Mouse (Mus musculus) E14TG2a.4 (cell line): ENCODE data around the gene Cd3d.

Source experiments
- H3K27me3 ChIP-seq: 2 replicates; pipeline ENCODE4 v1.6.1; 2014; ENCODE audit warnings: low read length, control low read depth; ENCODE audit not compliant: insufficient read depth
- H3K36me3 ChIP-seq: 2 replicates; pipeline ENCODE4 v1.6.1; 2014; ENCODE audit warnings: low read length, control low read depth; ENCODE audit not compliant: insufficient read depth
- H3K4me1 ChIP-seq: replicated peaks from 2 replicates; pipeline ENCODE4 v1.6.1; 2014; ENCODE audit warnings: low read depth, low read length, control low read depth
- H3K4me3 ChIP-seq: replicated peaks from 2 replicates; pipeline ENCODE4 v1.5.1; 2014; ENCODE audit warnings: mild to moderate bottlenecking, low read length
- H3K9me3 ChIP-seq: 2 replicates; pipeline ENCODE4 v1.6.1; 2014; ENCODE audit warnings: low read length, control low read depth
- CTCF ChIP-seq: conservative IDR thresholded peaks from 2 replicates; pipeline ENCODE4 v1.5.1; 2014; ENCODE audit warnings: low read length
- NANOG ChIP-seq: IDR thresholded peaks from 2 replicates; pipeline ENCODE4 v1.6.1; 2014; ENCODE audit warnings: borderline replicate concordance, low read length, mixed read lengths
- POU5F1 ChIP-seq: IDR thresholded peaks from 2 replicates; pipeline ENCODE4 v1.6.1; 2014; ENCODE audit warnings: low read length, borderline replicate concordance

The Cd3d gene

DNA sequence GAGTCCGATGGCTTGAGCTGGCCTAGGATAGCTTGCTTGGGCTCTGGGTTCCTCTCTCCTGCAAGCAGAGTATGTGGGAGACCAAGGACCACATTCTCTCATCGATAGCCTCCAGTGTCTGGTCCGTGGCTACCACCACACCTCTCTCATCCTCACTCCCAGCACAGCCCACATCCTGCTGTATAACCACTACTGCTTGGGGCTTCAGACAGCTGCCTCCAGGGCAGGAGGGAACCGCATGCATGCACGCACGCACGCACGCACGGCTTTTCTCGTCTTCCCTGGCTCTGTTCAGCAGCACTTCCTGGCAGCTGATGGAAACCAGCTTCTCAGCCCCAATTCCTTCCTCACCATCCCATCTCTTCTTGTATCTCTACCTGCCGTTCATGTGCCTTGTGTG is 16.6 kb downstream of the Cd3d start:
- Histone ChIP-seq H3K4me3 (no peak overlapping the region), H3K27me3 (0 out of 2 replicates have a peak, but pooled peaks cover 6% of the 10 kb centered on the region), H3K4me1 (0 out of 2 replicates have a peak, but pooled peaks cover 3% of the 10 kb centered on the region), H3K9me3 (no peaks in the 10 kb centered on the region), H3K36me3 (no peaks in the 10 kb centered on the region)
- TF ChIP-seq CTCF (no peak), NANOG (no peak), POU5F1 (no peak)

DNA sequence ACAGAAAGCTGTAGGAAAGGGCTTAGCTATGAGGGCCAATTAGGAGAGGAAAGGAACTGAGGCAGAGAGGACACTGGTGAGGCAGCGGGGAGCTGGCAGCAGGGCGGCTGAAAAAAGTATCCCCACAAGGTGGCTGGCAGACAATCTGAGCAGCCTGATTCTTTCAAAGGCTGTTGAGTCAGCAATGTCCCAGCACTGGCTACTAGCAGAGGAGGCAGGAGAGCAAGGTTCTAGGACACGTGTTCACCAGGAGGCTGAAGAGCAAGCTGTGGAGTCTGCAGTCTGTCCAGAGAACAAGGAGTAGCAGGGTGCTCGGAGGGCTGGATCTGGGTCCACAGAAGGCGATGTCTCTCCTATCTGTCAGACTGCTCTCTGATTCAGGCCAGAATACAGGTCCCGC is 17.6 kb downstream of the Cd3d start:
- no peaks in the 10 kb centered on the region for H3K9me3 ChIP-seq
- TF ChIP-seq POU5F1 = no peak
- TF ChIP-seq NANOG = no peak
- TF ChIP-seq CTCF = no peak
- H3K4me1 ChIP-seq = 0 out of 2 replicates have a peak, but pooled peaks cover 3% of the 10 kb centered on the region
- 0 out of 2 replicates have a peak, but pooled peaks cover 6% of the 10 kb centered on the region for H3K27me3 ChIP-seq
- no peaks in the 10 kb centered on the region for H3K36me3 ChIP-seq
- H3K4me3 ChIP-seq = no peak overlapping the region

DNA sequence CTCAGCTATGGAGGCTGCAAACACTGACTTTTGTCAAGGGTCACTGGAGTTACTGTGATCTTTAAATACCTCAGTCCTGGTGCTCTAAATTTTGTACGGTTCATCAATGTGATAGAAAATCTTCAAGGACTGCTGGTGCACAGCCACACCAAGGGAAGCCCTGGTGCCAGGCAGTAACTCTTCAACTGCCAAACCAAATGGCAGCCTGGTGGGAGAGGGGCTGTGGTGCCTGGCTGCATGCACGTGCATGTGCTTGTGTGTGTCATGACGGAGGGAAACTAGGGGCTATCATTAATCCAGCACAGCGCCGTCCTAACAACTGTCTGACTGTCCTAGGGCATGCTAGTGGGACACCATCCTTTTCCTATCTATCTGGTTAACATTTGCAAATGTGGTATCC is 18.2 kb downstream of the Cd3d start:
- no peaks in the 10 kb centered on the region for H3K36me3 ChIP-seq
- no peak for TF ChIP-seq NANOG
- no peak for TF ChIP-seq POU5F1
- H3K4me3 ChIP-seq = no peak overlapping the region
- H3K9me3 ChIP-seq = no peaks in the 10 kb centered on the region
- H3K27me3 ChIP-seq = 0 out of 2 replicates have a peak, but pooled peaks cover 6% of the 10 kb centered on the region
- 0 out of 2 replicates have a peak, but pooled peaks cover 3% of the 10 kb centered on the region for H3K4me1 ChIP-seq

DNA sequence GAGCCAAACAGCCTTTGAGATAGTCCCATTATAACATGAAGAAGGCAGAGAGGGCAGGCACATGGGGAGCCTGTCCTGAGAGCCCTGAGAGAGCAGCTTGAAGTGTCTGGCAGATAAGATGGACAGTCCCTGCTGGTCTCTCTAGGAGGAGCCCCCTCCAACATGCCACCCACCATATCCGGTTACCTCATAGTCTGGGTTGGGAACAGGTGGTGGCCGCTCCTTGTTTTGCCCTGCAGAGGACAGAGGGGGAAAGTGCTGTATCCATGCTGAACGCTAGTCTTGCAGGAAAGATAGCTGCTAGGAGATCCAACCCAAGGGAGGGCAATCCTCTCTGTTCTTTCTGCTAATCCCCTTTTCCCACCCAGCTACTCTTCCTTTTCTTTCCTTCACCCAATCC is 18.7 kb downstream of the Cd3d start:
- H3K36me3 ChIP-seq = no peaks in the 10 kb centered on the region
- TF ChIP-seq NANOG (no peak), POU5F1 (no peak), CTCF (no peak)
- 0 out of 2 replicates have a peak, but pooled peaks cover 6% of the 10 kb centered on the region for H3K27me3 ChIP-seq
- no peaks in the 10 kb centered on the region for H3K9me3 ChIP-seq
- H3K4me3 ChIP-seq = no peak overlapping the region
- H3K4me1 ChIP-seq = 0 out of 2 replicates have a peak, but pooled peaks cover 3% of the 10 kb centered on the region

DNA sequence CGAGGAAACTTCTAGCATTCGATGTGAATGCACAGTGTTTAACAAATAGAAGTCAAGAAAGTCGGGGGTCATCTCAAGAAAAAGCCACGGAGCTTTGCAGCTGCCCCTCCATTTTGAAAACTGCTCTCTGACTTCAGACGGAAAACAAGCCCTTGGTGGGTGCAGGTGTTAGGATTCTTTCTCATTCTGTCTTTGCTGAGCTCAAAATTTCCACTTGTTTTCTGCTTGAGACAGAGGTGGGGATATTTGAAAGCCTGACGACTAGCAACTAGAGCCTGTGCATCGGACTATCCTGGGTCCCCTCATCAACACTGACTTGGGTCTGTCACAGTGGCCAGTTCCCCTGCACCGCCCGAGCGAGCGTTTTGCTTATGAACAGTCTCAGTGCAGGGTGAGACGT is 25.8 kb downstream of the Cd3d start:
- H3K9me3 ChIP-seq = no peaks in the 10 kb centered on the region
- no peaks in the 10 kb centered on the region for H3K27me3 ChIP-seq
- H3K4me1 ChIP-seq = peaks cover 3% of the 10 kb centered on the region; the same call in 1 of the 2 replicates
- no peak overlapping the region for H3K4me3 ChIP-seq
- H3K36me3 ChIP-seq = no peaks in the 10 kb centered on the region
- TF ChIP-seq NANOG = no peak
- TF ChIP-seq POU5F1 = no peak
- TF ChIP-seq CTCF = no peak

DNA sequence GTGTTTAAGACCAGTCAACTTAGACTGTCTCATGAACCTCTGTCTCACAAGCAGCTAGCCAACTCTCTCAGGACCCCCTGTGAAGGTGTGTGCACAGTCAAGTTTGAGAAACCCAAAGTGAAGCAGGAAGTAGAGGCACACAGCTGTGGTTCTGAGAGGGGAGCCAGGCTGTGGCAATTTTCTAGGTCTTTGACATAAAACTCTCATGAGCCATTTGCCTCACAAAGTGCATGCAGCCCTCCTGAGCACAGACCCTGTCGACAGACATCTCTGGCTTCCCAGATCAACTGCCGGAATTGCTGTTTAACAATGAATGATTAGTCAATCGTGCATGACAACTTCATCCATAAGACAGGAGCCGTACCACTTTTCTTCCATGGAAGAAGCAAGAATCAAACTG is 26.8 kb downstream of the Cd3d start:
- no peaks in the 10 kb centered on the region for H3K36me3 ChIP-seq
- H3K9me3 ChIP-seq = no peaks in the 10 kb centered on the region
- no peak for TF ChIP-seq CTCF
- no peaks in the 10 kb centered on the region for H3K27me3 ChIP-seq
- H3K4me1 ChIP-seq = peaks cover 3% of the 10 kb centered on the region; the same call in 1 of the 2 replicates
- no peak overlapping the region for H3K4me3 ChIP-seq

DNA sequence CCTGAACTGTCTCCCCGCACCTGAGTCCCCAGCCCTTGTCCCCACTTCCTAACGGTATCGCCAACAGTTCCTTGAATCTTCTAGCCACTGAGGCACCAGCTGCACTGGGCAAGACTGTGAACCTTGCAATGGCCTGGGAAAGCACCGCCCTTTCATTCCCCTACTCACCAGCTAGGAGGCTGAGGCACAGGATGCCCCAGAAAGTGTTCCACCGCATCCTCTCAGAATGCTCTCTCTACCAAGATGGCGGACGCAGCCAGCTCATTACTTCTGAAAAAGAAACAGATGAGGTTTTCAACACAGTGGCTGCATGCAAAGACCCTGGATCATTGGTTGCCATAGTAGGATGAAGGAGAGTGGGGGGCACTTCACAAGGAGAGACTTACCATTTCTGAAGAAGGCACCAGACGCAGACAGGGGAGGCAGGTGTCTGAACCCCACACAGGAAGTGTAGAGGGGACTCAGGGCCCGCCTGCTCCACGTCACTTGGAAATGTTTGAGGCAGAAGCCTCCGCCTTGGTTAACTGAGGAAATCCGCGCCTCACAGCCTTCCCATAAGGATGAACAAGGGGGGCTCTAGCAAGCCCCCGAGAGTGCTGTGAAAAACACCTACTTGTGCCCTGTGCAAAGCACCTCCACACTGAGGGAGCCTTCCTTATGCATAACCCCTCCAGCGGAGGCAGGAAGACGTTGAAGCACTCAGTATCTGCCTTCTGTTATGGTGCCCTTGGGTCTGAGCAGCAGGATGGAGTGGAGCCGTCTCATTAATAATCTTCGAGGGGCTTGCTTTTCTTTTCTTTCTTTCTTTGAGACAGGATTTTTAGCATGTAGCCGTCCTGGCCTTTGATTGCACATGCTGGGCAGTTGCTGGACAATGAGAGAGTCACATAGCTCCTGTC is 27.8 kb downstream of the Cd3d start, which contains the start of gene Cd3e:
Gene Cd3e (minus strand): TSS at position 448 of the 899 bp plus-strand sequence.
- H3K9me3 ChIP-seq = no peaks in the 10 kb centered on the region
- H3K36me3 ChIP-seq = no peaks in the 10 kb centered on the region
- no peak for TF ChIP-seq POU5F1
- no peak for TF ChIP-seq CTCF
- no peak for TF ChIP-seq NANOG
- peaks cover 3% of the 10 kb centered on the region; the same call in 1 of the 2 replicates for H3K4me1 ChIP-seq
- no peaks in the 10 kb centered on the region; the same call in 1 of the 2 replicates for H3K27me3 ChIP-seq
- H3K4me3 ChIP-seq = peak within 1 kb of the TSS; percentile 64

DNA sequence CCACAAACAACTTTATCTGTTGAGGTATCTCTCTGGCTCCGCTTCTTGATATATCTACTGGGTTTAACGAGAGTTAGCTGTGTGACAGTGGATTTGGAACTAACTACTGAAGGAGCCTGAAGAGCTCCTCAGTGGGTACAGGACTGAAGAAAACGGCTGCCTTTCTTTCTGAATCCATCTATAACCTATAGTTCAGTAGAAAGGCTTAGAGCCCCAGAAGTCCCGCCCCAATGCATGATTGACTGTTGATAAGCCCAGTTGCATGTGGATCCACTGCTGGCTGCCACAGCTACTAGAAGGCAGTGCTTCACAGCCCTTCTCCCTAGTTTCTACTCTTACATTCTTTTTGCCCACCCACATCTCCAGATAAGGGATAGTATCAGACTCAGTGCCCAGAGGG is 28.9 kb downstream of the Cd3d start:
- Histone ChIP-seq H3K4me1 (peaks cover 3% of the 10 kb centered on the region; the same call in 1 of the 2 replicates), H3K36me3 (no peaks in the 10 kb centered on the region), H3K27me3 (no peaks in the 10 kb centered on the region; the same call in 1 of the 2 replicates), H3K4me3 (no peak overlapping the region), H3K9me3 (no peaks in the 10 kb centered on the region)
- no peak for TF ChIP-seq POU5F1
- TF ChIP-seq CTCF = no peak
- no peak for TF ChIP-seq NANOG

DNA sequence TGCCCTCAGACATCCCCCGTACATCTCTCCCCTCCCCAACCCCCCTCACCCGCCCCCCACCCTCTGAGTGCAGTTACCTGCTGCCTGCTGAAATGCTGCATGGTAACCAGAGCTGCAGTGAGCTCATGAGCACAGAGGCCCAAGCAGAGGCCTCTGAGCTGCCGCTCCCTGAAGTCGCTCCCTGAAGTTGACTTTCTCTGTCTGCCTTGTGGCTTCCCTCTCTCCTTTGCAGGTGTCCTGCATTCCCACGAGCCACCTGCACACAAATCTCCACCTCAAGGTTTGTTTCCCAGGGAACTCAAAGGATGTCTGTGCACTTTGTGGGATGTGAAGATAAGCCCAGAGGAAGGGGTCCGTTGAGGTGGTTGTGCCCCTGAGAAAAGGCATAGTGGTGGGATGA is 29.7 kb downstream of the Cd3d start:
- H3K9me3 ChIP-seq = no peaks in the 10 kb centered on the region

More for the DNA sequence above, 29.7 kb downstream of the Cd3d start:
- TF ChIP-seq CTCF (no peak), NANOG (no peak)
- Histone ChIP-seq H3K4me1 (peaks cover 3% of the 10 kb centered on the region; the same call in 1 of the 2 replicates), H3K4me3 (no peak overlapping the region), H3K27me3 (no peaks in the 10 kb centered on the region; the same call in 1 of the 2 replicates), H3K36me3 (no peaks in the 10 kb centered on the region)
